Mouse (Mus musculus) layer of hippocampus, postnatal 14 days (tissue): ENCODE measurements around the gene Ssu2. TPM values are rescaled to one million over a fixed set of nuclear protein-coding genes. Genes with fewer than 3 reads are reported as not detected.

ENCODE experiments used
- DNase-seq, 2 experiments: peaks; one replicate each; pipeline ENCODE4 v3.0.0; 2021 to 2022; ENCODE audit warnings: low spot score in 2 of 2, mixed read lengths in 1 of 2
- long read RNA-seq, 2 experiments: library from polyadenylated mRNA; stranded (forward); transcript quantifications; one replicate each; pipeline ENCODE4 v2.0.0; 2021
- total RNA-seq, 2 experiments: library from RNA; stranded (reverse); gene quantifications; 2 replicates each; pipeline ENCODE4 v1.2.3; 2021

Ssu2 gene
- total RNA-seq, result under 1 TPM; 0.38 to 0.65 TPM
- long read RNA-seq, experiment 1, result 0 reads
- long read RNA-seq, experiment 2, partial matches to known transcripts, result 2 of 3 reads
- long read RNA-seq, experiment 2, other reads (novel, unspliced or antisense), result 1 of 3 reads

DNA sequence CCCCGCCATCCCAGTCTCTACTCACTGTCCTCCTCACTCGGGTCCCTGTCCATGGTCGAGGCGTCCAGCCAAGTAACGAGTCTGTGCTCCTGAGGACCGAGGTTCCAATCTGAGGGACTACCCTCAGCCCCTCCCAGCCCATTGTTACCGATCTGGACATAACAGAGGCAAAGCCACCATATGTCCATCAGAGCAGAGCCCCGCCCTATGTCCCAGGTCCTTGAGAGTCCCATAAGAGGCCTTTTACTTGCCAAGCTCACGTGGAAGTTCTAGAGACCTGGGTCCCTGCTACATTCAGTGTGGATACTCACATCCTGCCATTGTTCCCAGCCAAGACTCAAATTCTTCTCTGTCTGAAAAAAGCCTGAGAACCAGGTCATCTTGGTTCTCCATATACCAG lies at the start of gene Ssu2:
Gene Ssu2, minus strand, starts transcription at position 77 of the 400 bp plus-strand sequence.
- no peak for DNase-seq

DNA sequence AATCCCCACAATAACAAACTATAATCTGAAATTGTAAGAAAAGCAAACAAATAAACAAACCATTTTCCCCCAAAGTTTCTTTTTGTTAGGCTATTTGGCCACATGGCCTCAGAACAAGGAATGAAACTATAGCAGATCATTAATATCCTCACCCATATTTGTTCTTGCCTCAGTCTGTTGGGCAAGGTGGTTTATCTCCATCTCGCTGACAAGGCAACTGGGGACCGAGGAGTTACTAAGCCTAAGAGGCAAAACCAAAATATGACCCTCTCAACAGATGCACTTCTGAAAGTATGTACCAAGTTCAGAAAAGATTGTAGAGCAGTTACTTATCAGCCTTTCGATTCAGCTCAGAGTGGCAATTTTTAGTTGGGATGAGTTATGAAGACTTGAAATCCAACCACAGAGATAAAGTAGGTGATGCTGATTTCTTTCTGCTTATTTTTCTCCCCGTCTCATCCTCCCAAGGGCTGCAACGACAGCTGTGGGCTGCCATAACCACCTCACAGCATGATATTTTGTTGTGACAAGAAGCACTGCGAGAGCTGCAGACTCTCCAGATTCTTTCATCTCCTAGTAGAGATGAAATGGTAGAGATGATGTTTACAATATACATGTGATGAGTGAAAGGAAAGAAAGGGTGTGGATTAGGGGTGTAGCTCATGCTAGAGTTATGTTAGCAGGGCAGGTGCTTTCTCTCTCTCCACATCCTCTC lies 38.4 kb upstream of the Ssu2 start:
- DNase-seq, result no peak

DNA sequence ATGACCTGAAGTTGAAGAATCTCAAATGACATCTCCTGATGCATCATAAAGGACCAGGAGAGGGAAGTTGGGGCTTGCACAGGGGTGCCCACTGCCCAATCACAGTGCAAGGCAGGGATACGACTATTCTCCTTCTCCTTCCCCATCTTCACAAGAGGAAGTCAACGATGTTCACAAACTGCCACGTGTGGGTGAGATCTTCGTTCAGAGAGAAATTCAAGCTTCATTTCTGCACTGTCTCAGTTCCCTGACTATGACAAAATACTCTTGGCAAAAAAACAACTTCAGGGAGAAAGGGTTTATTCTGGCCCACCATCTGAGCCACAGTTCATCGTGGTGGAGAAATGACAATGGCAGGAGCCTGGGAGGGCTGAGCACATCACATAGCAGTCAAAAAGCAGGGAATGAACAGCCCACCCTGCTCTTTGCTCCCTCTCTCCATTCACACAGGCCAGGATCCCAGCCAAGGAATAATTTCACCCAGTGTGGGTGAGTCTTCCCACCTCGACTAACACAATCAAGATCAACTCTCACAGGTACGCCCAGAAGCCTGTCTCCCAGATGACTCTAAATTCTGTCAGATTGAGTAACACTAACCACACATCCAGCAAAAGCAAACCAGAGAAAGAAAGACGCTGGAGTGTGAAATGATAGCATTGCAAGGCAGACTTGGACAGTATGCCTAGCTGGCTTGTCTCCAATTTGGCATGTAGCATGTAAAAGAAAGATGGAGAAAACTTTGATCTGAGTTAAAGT lies 36.1 kb upstream of the Ssu2 start:
- DNase-seq, result no peak

DNA sequence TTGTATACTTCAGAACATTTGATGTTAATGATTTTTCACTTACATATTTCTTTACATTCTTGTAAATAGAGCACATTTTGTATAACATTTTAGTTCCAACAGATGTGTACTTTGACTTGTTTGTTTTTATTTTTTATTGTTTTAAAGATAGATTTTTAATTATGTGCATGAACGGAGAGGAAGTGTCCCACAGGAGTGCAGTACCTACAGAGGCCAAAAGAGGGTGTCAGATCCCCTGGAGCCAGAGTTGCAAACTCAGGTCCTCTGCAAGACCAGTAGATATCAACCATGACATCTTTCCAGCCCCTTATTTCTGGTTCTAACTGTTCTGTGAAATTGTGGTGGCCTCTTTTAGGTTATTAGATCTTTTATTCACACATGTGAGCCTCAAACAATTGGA lies 33.1 kb upstream of the Ssu2 start:
- DNase-seq, result no peak

DNA sequence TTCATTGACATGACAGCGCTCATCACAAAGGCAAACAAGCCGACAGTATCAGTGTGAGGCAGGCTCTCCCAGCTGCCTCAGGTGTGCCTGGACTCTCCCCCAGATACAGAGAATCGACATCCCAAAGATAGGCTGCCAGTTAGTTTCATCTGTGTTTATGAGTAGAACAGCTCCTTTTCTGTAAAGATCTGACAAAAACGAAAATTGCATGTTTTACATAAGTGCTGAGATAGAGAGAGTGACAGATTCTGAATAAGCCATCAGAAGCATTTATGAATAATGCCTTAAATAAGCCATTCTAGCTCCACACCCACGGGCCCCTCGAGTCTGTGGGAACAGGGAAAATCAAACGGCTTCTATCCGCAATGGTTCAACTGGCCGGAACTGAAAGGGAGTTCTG lies 31.5 kb upstream of the Ssu2 start:
- DNase-seq, result no peak

DNA sequence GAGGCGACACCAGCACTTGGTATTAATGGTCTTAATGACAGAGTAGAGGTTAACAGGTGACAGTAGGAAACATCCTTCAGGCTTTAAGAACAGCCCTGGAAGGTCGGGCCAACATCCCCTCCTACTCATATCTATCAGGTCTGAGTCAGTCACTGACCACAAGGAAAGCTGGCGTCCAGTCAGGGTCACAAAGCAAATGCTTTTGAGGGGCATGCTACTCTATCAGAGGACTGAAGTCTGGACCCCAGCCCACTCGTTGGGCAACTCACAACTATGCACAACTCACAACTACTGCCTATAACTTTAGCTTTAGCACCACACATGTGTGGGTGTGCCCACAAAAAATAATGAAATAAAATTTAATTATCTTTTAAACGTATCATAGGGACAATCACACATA lies 16.3 kb upstream of the Ssu2 start:
- no peak for DNase-seq

DNA sequence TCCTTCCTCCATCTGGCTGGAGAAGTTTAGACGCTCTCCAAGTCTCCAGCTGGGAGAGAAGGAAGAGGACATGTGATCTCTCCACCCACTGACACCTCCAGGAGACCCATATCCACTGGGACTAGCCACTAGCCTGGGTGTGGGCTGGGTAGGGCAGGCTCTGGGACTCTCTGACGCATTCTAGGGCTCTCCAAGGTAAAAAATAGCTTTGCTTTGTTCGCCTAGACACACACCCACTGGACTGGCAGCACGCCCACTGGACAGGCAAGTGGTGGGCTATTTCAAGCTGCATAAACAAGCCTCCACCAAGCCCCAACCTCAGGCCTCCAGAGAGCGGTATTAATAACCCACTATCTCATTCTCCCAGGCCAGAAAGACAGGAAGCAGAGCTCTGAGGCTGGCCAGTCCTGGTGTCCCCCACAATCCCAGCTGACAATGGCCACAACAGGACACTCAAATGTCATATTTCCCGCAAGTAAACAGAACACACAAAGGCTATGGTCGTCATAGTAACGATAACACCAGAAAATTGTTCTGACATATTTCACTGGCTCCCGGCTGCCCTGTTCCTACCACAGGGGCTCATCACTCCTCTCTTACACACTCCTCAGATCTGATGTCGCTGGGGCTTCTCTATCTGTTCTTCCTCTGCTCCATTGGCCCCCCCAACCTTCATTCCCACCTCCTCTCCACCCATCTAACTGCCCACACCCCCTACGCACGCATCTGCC lies 14.3 kb upstream of the Ssu2 start:
- peak; percentile 24 to 32 for DNase-seq

DNA sequence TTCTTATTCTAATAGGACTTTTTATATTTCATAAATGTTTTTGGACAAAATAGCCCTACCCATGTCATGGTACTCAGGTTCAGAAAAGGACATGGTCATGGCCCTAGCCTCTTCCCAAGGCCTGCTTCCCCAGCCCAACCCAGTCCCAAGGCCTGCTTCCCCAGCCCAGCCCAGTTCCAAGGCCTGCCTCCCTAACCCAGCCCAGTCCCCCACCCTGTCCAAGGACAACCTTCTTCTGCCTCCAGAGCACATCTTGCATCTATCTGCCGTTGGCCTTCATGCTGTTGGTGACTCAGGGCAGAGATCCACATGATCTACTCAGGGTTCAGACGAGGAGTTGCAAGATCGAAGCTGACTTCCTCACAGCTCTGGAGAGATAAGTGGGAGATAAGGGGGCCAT lies 9.5 kb upstream of the Ssu2 start:
- no peak for DNase-seq

DNA sequence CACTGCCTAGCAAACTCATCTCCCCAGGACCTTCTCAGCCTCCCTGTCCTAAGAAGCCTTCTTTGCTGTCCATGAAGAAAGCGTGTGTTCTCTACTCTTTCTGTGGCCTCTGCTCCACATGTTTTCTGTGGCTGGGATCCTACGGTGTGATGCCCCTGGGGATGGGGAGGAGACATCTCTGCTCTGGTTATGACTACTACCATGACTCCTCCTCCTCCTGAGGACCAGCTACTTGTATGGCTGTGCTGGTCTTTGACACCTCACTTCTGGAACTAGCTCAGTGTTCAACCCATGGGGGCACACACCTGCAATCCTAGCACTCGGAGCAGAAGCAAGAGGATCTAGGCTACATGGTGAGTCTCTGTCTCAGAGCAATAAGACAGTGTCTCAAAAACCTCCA lies 8.5 kb upstream of the Ssu2 start:
- DNase-seq, result no peak

DNA sequence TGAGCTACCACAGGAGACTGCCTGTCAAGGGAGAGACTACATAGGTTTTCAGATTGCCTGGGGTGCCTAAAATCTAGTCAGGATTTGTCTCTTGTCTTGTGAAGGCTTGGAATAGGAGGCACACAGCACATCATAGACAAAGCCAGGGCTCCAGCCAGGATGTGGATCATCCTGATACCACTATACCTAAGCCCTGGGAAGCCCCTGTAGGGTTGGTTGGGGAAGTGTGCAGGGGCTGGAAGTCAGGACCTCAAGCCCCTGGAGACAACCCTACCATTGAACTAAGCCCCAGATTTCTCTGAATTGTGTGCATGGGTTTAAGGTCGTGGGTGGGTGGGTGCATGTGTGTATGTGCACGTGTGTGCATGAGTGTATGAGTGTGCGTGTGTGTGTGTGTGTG lies 562 bp upstream of the Ssu2 start:
- DNase-seq, result no peak

DNA sequence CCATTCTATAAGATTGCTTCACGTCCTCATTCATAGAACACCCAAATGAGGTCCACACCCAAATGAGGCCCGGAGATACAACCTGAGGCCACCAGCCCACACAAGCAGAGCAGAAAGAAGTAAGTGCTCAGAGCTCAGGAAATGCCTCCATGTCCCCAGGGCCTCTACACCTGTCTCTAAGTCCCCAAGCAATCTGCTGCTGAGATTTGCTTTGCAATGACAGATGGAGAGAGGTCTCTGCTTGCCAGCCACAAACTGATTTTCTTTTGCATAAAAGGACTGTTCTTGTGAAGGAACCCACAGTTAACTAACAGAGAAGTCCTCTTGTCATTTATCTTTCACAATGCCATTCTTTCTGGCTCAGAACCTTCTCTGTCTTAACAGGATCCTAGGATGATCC lies 1.6 kb downstream of the Ssu2 start:
- DNase-seq, result peak in 1 of 2 experiments; percentile 35

DNA sequence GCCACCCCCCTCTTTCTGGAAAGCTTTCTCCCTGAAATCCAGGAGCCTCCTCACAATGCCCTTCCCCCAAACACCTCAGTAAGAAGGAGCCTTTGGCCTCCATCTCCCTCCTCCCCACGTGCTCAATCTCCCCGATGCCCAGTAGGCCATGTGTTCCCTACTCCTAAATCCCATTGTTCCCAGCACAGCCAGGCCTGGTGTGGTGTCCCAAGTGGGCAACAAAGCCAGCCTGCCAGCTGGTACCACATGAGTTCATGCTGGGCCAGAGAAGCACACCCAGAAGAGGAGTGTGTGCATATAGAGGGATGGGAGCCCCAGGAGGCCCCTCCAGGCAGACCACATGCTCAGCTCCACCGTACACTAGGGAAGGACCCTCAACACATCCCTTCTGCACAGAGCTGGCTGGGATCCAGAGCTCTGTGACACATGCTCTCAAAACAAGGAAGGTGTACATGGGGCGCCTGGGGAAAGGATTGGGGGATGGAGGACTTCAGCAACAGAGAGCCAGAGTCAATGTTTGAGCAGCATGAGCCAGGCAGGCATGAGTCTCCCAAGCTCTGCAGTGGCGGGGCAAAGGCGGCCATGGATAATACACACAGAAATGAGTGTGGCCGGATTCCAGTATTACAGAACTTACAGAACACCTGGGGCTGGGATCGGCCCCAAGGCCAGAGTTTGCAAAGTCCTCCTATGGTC lies 4.7 kb downstream of the Ssu2 start:
- DNase-seq, result no peak

DNA sequence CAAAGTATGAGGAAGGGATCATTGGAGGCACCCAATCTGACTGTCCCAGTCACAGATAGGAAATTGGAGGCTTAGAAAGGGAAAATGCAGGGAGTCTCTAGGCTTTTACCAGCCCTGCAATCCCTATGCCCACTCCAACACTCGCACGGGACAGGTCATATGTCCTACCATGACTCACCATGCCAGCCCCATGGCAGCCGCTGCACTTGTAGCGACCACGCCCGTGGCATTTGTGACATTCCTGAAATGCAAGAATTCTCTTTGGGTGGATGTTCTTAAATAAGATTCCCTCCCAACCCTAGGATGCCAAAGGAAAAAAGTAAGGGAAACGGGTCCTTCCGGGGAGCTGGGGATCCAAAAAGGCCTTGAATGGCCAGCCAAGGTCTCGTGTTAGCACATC lies 8.8 kb downstream of the Ssu2 start:
- DNase-seq, result no peak

DNA sequence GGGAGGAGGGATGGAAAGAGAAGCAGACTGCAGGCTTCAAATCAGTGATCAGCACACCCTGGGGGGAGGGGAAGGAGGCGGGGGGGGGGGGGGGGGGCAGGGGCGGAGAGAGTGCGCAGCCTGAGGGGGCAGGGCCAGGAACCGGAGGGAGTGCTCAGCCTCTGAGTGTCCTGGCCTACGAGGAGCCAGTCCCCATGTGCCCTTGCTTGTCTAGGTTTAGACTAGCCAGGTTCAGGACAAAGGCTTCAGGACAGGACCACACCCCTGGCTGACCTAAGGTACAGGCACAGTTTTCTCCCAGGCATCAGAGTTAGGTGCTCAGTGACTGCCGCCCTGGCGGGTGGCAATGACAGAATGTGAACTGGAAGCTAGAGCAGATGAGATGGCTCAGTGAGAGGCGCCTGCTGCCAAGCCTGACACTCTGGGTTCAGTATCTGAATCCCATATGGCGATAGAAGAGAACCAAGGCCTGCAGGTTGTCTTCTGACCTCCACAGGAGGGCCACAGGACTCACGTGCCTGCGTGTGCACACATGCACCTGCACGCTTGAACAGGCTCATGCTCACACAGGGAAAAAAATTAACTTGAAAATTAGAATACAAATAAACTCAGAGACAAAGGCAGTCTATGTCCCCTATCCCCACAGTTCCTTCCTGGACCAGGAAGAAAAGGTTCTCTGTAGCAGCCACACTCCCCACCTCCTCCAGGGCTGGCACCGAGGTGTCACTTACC lies 12.0 kb downstream of the Ssu2 start:
- DNase-seq, result peak in 1 of 2 experiments; percentile 30

DNA sequence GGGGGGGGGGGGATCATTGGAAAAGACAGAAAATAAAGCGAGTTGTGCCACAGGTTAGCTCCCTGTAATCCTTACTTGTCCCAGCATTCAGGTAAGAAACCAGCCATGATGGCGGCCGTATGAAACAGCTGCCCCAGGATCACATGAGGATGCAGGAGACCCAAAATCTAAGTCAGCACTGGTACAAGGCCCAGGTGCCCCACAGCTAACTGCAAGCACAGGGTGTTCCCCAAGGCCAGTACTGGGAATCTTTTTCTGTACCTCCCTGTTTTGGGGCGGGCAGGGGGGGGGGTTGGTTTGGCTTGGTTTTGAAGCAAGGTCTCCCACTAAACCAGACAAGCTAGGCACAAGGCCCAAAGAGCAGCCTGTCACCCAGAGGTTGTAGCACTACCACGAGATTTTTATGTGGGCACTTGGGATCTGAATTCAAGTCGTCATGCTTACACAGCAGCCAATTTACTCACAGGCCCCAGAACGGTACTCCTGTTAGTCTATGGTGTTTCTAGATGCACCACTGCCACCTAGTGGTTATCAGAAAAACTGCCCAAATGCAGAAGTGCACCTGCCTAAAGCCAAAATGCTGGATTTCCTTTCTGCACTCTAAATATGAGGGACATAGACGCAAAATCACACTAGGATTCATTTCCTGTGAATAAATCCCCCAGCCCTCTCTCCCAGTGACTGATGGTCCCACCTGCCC lies 13.8 kb downstream of the Ssu2 start:
- DNase-seq, result peak in 1 of 2 experiments; percentile 50

DNA sequence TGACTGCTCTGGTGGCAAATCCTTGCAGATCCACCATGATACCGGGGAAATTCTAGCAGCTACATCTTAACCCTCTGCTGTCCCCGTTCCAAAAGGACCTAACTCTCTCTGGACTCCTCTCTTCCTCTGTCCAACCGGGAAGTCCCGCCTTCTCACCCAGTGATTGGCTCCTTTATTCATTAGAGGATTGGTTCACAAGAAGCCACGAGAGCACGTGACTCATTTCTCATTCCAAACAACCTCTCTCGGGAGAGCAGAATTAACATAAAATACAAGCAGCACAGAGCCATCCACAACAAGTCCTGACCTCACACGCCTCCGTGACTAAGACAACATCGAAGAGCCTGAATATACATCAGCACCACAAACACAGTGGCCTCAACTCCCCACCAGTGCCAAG lies 22.5 kb downstream of the Ssu2 start:
- no peak for DNase-seq

DNA sequence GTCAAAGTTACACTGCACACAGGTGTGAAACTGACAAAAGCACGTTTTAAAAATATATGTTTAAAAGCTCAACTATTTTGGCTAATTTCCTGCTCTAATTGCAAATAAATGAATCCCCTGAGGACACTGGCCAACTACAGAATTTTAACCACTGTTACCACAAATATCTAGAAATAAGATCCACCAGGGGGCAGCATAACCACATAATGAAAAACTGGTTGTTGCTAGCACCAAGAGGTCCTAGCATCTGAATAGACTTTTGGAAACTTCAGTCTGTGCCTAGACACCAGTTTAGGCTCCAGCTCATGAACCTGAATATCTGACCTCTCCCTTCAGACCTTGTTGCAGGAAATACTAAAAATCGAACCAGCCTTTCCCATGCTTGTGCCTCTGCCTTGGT lies 23.2 kb downstream of the Ssu2 start:
- DNase-seq, result peak; percentile 17 to 83

DNA sequence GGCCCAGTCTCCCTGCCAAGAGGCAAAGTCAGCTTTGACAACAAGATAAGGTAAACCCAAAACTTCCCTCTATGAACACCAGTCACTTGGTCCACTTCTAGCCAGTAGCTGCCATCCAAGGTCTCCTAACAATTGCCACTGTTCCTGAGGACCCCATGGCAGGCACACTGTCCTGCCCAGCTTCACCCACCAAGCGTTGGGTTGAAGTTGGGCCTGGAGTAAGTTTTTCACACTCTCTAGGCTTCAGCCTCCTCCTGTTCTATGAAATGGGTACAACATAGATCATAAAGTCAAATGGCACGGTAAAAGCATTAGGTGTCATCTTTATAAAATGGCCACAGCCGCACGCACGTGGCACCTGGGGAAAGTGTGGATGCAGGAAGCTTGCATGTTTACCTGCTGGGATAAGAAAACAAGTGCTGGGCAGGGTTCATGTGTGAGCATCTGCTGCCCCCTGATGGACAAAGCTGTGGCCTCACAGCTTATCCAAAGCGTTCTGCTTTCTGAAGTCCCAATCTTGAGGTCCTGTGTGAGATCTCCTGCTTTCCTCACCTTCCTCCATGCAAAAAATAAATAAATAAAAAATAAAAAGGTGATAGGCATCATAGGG lies 25.4 kb downstream of the Ssu2 start:
- DNase-seq, result peak; percentile 47 to 76

DNA sequence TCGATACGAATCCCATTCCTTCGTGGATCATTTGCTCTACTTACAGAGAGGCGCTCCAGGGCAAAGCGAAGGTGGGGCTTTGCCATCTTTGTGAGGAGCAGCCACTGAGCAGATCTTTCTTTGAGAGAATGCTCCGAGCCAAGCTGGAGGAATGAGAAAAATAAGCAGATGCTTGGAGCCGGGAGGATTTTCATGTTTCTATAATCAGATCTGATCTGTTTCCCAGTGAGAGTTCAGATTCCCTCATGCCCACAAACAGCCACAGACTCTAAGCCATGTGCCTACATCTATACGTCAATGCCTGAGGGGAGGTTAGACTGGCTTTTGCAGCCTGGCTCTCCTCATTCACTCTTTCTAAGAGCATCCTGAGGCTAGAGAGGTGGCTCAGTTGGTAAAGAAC lies 27.1 kb downstream of the Ssu2 start:
- peak; percentile 29 to 44 for DNase-seq

DNA sequence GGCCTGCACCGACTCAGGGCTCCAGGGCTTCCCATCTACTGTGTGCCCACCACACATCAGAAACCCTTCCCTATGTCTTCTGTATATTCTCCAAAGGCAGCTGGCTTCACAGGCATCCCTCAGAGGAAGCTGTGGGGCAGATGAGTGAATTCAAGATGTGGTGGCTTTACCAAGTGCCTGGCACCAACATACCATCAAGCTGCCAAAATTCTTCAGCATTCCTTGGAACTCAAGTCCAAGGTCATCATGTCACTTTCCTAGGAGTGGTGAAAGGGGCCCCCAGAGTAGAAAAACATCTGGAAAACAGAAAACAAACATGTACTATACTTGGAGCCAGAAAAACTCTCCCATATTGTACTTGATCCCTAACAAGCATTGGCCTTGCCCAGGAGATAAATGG lies 28.5 kb downstream of the Ssu2 start:
- no peak for DNase-seq
